Mouse (Mus musculus) A20 (cell line): Measurements from ENCODE around the gene Nectin1.

Experiments used
- DNase-seq: peaks from one replicate; pipeline ENCODE4 v3.0.0-alpha.2; 2011; ENCODE audit warnings: low read depth, low spot score

The Nectin1 gene

GRCm38 (mm10) chr9:43761941-43762340 lies 18.2 kb downstream of the Nectin1 start:
- peak; percentile 67 for DNase-seq

DNA sequence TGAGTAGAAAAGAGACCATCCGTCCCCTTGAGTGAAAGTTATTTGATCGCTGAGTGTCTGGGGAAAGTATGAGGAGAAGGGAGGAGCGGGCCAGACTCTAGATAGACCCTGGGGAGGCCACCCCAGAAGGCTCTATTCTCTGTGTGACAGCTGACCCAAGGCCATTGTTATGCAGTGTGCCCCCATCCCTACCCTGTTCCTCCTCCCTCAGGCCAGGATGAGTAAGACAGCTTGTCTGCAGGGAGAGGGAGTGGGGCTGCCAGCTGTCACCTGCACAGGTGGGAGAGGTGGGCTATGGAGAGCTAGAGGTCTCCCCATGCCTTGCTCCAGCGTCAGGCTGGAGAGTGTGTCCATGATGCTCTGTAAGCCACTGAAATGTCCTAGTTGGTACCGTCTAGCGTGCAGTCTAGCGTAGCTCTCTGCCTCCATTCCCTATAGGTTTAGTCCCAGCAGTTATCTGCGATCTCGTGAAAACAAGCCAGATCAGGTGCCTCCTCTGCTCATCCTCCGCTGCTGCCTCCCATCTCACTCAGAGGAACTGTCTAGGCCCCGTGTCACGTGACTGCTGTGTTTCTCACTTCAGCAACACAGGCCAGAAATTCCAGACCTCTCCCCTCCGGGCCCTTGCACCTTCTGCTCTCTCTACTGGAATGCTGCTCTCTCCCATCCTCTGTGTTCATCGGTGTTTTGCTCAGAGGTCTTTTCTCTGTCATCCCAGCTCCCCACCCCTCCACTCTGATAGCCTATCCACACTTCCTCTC lies 21.8 kb downstream of the Nectin1 start:
- no peak for DNase-seq

DNA sequence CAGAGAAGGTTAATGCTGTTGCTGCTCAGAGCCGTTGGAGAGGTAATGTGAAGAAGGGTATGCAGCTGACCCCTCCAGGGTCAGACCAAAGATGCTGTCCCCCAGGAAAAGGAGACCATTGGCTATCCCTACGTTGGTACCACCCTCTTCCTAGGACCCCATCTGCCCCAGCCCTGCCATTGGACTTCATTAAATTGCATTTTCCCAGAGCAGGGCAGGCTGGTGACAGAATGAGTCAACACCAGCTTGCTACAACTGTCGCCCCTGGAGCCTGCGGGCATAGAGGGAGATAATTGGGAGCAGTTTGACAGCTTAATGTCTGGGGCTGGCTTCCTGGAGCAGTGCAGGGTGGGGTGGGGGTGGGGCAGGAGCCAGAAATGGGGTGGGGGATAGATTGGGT lies 25.0 kb downstream of the Nectin1 start:
- no peak for DNase-seq

DNA sequence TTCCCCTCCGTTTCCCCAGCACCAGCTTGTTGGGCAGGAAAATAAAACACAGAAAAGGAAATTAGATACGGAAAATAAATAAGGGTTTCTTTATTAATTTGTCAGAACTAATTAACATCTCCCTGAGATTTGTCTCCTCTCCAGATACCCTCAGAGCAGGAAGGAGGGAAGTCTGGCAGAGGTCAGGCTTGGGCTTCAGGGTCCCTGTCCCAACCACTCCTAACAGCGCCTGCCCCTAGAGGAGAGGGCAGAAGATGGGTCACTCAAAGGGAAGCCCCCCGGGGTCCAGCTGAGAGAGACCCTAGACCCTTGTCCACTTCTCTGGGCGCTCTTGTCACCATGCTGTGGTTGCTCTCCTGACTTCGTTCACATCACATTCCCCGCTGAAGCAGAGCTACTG lies 25.4 kb downstream of the Nectin1 start:
- no peak for DNase-seq

DNA sequence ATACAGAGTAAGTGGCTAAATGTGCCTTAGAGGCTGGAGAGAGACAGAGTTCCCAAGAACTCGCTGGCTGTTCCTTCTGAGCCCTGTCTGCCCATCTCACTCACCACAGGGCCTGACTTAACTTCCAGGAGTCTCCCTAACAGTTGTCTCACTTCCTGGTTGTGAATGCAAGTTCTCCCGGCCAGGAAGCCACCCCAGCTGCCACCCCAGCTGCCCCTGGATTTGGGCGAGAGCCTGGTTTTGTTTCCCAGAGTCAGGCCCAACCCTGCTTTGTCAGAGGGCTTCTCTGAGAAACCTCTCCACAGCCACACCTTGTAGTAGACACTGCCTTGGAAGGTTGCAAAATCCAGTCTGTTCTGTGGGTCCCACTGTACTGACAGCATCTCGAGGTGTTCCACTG lies 26.2 kb downstream of the Nectin1 start:
- DNase-seq: no peak

GRCm38 (mm10) chr9:43771041-43771440 lies 27.3 kb downstream of the Nectin1 start:
- DNase-seq: no peak

GRCm38 (mm10) chr9:43772460-43772859 lies 28.7 kb downstream of the Nectin1 start:
- no peak for DNase-seq

GRCm38 (mm10) chr9:43773521-43773920 lies 29.7 kb downstream of the Nectin1 start:
- DNase-seq: no peak

DNA sequence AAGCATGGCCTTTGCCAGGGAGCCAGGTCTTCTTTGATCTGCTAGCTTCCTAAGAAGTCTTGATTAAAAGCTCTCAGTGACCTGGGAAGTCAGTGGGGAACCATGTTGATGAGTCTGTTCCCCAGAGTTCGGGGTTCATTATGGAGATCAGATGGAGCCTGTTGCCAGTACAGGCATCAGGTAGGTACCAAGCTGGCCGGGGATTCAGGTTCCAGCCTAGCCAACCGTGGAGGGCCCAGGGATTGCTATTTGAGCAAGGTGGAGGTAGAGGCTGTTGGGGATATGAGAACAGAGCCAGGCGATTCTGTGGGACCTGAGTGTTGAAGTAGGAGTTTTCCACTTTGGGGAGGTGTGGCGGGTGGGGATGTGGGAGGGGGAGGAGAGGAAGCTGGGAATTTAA lies 30.6 kb downstream of the Nectin1 start:
- no peak for DNase-seq

DNA sequence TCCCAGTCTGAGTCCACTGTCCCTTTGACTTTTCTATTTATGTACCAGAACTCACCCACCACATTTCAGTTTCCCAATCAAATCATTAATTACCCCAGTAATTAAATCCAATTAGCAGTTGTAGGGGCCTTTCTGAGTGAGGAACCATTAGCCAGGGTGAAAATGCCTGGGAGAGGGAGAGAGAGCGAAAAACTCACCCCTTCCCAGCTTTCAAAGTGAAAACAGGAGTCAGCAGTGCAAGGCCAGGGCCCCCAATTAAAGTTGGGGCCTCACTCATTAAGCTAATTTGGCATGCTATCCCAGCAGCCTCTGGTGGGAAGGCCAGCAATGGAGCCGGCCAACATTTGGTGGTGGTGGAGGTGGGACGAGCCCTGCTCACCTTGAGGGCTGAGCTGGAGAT lies 32.4 kb downstream of the Nectin1 start:
- no peak for DNase-seq

DNA sequence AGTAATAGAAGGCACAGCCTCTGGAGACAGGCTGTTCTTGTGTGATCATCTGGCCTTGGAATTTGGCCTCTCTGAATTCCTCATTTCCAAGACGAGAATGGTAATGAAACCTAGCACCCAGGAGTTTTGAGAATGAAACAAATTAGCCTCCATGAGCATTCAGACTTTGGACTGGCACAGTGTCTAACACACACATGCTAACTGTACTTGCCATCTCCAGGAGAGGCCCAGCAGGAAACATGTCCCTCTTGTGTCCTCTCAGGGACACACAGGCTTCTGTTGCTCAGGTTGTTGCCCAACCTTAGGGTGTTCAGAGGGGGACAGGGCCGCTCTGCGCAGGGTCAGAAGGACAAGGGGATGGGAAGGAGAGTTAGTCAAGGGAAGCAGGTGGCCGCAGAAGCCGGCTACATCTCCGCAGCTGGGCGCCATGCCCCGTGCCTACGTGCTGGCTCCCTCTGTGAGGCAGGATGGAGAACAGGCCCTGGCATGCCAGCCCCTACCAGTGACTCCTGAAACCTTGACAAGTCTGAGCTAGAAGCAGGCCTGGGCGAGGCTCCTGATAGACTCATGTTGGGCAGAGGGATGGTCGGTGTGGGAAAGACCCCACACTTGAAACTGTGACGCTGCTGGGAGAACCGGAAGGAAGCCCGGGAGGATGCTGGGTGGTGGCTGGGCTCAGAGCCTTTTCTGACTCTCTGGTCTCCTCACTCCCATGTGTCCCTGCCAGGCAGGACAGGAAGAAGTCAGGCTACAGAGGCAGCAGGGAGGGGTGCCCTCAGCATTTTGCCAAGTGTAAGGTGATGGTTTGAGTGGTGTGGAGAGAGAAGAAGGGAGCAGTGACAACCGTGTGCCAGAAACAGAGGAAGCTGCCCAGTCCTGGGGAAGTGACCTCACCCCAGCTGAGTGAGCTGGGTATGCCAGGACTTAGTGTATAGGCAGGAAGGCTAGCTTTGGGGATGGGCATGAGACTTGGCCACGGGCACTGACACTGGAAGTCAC lies 33.9 kb downstream of the Nectin1 start:
- DNase-seq: no peak

DNA sequence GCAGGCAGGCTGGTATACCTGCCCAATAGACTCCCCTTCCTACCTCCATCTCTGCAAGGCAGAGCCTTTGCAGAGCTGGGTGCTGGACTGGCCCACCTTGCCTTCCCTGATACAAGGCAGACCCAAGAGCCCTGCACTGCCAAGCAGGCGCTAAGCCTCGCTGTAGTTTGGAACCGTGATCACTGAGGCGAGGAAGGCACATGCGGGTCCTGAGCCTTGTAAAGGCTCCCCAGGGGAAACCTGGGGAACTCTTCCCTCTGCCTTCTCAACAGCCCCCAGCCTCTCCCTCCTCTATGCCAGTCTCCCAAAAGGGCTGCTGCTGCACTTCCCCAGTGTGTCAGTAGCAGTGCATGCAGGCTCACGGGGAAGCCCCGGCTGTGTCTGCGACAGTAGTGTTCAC lies 37.1 kb downstream of the Nectin1 start:
- peak; percentile 4 for DNase-seq

DNA sequence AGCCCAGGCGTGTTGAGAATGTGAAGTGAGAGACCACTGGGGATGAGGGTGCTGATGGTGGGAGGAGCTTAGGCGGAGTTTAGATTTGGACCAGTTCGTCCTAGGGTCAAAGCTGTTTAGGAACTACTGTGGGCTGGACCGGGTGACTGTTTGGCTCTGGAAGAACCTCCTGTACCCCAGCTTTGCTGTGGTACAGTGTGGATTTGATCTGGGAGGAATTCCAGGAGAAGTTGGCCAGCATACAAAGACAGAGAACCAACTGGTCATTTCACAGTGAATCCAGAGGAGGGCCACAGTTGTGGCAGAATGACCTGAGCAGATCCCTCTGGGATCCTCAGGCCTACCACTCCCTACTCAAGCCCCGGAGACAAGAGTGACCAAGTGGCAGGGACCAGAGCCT lies 38.6 kb downstream of the Nectin1 start:
- no peak for DNase-seq

GRCm38 (mm10) chr9:43783959-43784358 lies 40.2 kb downstream of the Nectin1 start:
- no peak for DNase-seq

GRCm38 (mm10) chr9:43784841-43785240 lies 41.1 kb downstream of the Nectin1 start:
- DNase-seq: no peak

DNA sequence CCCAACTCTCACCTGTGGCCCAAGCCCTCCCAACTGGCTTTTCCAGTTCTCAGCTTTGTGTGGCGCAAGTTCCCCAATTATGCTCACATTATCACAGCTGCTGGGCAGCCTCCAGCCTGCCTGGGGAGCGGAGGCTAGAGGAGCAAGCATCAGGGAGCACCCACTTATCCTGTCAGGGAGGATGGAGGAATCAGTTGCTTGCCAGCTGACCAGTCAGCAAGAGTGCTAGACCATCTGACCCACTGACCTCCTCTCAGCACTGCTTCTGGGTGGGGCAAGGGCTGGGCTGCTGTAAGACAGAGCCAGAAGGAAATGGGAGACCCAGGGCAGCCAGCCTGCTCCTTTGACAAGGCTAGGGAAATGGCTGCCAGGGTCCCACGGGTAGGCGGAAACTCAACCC lies 43.8 kb downstream of the Nectin1 start:
- DNase-seq: no peak

GRCm38 (mm10) chr9:43792681-43793080 lies 48.9 kb downstream of the Nectin1 start:
- DNase-seq: no peak

GRCm38 (mm10) chr9:43793411-43793810 lies 49.6 kb downstream of the Nectin1 start:
- DNase-seq: no peak

DNA sequence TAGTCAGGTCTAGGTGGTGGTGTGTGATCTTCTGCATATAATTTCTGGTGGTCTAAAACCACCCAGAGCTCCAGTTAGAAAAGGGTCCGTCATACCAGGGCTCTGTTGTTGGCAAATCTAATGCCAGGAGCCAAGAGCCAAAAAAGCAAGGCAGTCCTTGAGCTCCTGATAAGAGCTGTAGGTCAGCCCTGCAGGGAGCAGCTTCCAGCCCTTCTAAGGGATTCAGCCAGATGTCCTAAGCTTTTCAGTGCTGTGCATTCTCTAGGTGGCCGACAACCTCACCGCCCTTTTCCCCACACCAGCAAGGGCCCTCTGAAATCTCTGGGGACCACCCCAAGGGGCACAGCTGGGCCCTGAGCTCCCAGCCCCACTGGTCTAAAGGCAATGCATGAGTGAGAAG lies 52.2 kb downstream of the Nectin1 start:
- no peak for DNase-seq

GRCm38 (mm10) chr9:43796841-43797740 lies 53.3 kb downstream of the Nectin1 start:
- no peak for DNase-seq

DNA sequence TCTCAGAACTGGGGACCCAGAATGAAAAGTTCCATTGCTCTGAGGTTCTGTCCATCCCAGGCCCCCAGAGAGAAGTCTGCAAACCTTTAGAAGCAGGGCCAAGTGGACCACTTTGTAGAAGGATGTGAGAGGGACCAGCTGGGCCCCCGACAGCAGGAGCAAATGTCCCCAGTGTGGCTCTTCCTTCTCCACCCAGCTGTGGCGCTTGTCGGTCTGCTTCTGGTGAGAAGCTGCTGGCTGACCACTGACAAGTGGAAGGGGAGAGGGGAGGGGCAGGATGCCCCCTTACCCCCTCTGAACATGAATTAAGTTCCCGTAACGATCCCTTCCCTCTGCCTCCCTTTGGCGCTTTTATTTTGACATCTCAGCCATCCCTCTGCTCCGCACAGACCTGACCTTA lies 54.0 kb downstream of the Nectin1 start:
- no peak for DNase-seq

- no peak for DNase-seq
Observed at GRCm38 (mm10) chr9:43800525-43800924, 56.7 kb downstream of the Nectin1 start.
